Mouse (Mus musculus) neural tube, embryonic 10.5 days (tissue): ENCODE measurements around the gene Snx27.

Experiments
- DNase-seq: peaks from one replicate; pipeline ENCODE4 v3.0.0-alpha.2; 2017; ENCODE audit warnings: low spot score; ENCODE audit errors: extremely low spot score

Snx27 gene

DNA sequence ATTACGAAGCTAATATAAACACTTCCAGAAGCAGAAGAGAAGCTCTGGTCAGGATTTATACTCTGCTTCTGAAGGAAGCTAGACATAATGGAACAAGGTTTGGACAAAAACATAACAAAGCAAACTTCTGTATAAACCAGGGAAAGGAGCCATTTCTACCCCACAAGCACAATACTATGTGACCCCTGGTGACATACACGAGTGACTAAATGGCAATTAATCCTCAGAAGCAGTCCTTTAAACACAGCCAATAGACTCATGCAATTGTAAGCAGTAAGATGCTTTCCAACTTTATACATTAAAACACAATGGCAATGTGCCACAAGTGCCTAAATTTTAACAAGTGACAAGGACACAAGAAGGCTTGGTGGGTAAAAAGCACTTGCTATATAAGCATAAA, 15.3 kb downstream of the Snx27 start:
- DNase-seq = no peak

DNA sequence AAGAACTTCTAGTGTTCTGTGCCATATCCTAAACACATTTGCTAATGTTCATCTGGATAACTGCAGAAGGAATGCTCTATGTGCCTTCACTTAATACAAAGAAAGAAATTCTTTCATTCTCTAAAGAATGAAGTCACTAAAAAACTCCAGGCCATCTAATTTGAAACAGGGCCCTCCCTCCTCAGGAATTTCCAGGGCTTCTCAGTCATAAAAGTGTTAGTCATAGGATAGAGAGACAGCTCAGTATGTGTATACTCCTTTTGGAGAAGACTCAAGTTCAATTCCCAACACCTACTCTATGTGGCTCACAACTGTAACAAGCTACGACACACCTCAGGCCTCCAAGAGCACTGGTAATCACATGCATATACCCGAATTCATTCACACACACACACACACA, 17.0 kb downstream of the Snx27 start:
- no peak for DNase-seq

DNA sequence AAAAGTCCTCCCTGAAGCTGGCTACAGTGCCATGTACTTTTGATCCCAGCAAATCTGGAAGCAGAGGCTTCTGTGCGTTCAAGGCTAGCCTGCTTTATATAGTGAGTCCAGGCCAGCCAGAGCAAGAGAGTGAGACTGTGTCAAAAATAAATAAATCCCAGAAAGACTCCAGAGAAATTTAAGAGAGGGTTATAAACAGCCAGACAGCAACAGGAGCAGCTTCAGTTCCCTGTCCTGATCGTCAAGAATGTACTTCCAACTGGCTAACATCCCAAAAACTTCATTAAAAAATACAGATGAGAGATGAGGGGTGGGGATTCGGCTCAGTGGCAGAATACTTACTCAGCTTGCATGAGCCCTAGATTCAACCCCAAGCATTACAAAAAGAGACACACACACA, 17.4 kb downstream of the Snx27 start:
- no peak for DNase-seq

DNA sequence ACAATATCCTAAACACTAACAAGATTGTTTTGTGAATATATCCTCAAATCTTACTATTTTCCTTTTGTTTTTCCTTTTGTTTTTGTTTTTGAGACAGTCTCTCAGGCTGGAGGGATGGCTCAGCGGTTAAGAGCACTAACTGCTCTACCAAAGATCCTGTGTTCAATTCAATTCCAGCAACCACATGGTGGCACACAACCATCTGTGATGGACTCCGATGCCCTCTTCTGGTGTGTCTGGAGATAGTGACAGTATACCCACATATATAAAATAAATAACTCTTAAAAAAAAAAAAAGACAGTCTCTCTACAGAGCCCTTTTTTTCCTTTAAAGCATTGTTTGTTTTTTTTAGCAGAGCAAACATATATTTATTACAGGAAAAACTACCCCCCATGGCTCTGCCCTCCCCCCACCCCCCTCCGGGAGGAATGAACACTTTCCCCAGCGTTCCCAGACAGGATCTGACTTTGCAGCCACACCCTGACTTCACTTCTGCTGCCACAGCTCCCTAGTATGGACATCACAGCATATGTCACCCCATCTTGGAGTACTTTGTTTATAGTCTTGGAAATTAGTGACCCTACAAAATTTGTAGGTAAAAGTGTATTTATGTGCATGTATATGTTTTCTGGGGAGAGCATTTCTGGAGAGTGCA, 18.0 kb downstream of the Snx27 start:
- DNase-seq = no peak

DNA sequence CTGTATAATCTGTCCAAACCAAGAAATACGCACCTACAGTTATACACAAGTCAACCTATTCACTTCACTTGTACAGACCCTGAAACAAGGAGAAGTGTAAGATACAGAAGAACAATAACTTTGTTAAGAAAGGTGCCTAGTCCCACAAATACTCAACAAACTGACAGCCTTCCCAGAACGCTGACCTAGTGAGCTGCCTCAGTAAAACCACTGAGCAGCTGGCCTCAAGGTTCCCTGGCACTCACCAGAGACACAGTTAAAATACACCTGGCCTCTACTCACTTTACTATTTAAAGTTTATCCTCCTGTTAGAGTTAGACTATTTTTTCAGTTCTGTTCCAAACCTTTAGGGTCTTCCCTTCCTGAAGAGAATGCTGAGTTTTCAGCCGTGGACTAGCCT, 19.4 kb downstream of the Snx27 start:
- no peak for DNase-seq

DNA sequence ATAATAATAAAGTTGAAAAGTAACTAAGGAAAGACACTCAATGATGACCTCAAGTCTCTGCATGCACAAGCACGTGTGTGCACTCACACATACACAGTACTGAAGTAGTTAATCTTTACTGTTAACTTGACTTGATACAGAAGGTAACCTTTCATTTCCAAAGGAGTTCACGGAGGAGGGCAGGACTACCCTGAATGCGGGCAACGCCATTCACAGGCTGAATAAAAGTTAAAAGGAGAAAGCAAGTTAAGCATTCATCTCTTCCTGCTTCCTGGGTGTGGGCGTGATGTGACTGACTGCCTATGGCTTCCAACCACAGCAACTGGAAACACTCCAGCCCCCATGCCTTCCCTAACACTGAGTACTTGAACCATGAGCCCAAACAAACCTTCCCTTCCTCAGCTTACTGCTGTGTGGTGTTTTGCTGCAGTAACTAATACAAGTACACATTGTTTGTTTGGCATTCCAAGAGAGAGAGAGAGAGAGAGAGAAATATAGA, 22.5 kb downstream of the Snx27 start:
- no peak for DNase-seq

DNA sequence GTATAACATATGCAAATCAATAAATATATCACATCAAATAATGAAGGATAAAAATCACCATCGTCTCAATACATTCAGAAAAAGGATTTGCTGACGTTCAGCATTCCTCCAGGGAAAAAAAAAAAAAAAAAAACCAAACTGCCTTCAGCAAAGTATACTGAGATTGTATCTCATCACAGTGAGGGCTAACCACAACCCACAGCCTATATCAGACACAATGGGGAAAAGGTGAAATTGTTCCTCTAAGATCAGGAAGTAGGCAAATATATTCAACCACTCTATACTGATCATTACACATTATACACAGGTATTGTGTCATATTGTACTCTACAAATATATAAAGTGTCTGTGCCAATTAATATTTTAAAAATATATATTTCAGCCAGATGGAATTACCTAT, 33.5 kb downstream of the Snx27 start:
- DNase-seq = no peak

DNA sequence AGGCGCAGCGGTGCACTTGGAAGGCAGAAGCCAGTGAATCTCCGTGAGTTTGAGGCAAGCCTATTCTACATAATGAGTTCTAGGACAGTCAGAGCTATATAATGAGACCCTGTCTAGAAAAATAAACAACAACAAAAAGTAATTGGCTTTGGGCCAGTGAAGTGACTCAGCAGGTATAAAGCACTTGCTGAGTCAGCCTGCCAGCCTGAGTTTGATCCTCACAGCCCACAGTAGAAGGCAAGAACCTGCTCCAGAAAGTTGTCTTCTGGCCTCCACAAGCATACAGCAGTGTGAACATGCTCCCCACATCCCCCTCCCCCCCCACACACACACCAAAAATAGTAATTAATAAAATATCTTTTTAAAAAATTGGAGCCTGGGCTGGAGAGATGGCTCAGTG, 45.3 kb downstream of the Snx27 start:
- DNase-seq = no peak

DNA sequence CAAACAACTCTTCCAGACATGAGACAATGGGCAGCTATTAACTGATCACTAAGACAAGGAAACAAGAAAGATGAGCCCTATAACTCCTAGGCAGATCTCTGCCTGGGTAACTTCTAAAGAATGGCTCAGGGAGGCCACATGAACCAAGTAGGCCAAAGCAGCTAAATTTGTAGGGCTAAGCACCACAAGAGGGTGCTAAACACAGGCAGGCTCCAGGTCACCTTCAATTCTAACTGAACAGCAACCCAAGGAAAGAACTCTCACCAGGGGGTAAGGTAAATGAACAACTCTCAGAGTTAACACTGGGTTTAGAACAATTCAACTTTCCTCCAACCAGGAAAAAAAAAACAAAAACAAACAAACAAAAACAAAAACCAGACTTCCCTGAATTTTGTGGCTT, 48.5 kb downstream of the Snx27 start:
- no peak for DNase-seq

DNA sequence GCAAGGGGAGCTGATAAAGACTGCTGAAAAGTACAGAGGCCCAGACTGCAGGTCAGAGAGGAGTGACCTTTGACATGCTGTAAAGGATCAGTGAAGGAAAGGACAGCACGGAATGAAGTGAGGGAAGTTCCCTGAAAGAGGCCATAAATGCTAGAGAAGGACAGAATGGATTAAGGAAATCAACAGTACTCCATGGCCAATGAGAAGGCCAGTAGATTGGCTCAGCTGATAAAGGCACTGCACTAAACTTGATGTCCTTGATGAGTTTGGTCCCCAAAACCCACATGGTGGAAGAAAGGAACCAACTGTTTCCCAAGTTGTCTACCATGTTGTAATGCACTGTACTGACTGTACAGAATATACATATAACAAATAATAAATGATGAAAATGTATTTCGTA, 55.8 kb downstream of the Snx27 start:
- DNase-seq = no peak

DNA sequence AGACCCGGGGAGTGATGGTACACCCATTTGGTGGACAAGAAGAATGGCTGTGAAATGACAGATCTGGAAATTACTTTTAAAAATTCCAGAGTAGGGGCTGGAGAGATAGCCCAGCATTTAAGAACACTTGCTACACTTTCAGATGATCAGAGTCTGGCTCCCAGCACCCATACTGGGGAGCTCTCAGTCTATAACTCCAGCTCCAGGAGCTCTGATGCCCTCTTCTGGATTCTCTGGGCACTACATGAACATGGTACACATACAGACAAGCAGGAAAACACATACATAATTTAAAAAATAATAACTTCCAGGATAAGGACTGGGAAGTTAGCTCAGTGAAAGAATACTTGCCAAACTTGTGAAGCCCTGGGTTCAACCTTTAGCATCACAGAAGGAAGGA, 75.9 kb downstream of the Snx27 start:
- DNase-seq = no peak

DNA sequence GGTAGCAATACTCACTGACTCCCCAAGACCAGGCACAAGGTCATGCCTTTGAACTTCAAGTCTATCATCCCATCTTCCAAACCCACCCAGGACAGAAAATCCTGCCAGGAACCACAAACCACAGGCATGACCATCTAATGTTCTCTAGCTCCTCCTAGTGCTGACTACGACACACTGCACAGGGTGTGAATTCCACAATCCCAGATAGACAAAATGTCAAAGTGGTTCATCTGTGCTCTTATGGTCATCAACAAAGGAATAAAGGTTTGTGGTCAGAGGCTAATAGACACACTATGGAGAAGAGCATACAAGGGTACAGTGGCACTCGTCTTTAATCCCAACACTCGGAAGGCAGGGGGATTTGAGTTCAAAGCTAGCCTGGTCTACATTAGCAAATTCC, 80.3 kb downstream of the Snx27 start:
- no peak for DNase-seq

DNA sequence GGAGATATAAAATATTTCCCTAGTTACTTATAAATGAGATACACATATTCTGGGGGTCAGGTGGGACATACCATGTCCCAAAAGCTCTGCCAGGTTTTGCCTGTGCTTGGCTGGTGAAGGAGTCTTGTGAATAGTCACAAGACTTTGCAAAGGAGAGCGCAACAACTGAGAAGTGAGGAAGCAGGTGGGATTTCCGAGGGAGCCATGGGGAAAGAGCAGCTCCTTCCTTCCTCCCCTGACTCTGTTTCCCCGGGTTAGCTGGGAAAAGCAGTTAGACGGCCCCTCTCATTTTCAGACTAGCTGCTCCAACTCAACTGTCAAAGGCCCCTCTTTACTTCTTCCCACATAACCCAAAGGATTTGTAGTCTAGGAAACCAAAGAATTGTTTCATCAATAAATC, 85.4 kb downstream of the Snx27 start:
- DNase-seq = no peak

DNA sequence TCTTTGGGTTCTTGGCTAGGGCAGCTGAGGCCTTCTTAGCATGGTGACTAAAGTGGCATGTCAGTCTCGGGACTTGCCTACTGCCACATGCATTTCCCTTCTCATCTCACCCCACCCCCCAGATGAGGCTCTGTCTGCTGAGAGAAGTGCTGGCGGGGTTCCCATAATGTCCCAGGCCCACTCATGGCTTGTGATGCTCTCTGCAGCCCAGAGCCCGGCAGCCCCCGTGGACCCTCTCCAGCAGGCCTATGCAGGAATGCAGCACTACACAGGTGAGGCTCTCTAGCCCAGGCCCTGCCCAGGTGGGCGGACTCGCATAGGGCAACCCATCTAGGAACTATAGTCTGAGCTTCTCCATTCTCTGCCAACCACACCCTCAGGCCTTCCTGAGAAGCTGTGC, 94.9 kb downstream of the Snx27 start:
- DNase-seq = no peak

DNA sequence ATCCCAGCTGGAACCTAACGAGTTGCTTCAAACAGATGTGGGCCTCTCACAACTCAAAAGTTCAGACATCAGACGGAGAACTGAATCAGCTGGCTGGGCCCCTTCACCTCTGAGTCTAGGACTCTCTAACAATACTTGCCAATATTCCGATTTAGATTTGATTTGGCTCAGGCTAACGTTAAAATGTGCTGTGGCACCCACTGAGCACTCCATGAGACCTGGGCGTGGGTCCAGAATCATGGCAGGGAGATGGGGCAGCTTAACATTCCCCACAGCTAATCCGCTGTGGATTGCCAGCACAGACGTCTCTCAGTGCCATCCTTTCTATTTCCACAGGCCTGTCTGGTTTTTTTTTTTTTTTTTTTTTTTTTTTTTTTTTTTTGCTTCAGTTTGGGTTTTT, 96.6 kb downstream of the Snx27 start:
- DNase-seq = no peak

DNA sequence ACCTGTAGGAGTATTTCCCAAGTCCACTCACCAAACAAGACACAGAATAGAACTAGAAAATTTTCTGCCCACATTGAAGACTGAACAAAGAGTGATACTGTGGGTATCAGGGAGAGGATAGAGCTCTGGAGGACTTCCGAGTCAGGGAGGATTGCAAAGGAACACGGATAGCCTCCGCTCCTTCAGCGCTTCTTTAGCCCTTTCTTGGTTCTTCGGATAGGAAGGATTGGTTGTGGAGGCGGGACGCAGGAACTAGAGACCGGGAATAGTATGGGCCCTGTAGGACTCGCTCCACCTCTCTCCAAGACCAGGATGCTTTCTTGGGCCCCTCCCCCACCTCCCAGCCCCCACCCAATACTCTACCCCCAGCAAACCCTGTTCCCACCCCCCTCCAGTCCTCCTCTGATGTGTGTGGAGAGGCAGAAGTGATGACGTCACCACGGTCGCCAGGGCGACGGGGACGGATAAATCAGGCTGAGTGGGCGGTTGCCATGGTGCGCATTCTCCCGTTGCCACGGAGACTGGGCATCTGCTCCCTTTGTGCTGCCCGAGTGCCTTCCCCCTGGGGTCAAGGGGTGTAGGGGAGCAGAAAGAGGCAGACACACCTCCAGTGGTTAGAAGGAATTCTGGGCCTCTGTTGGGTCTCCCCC, 98.6 kb downstream of the Snx27 start:
- peak; percentile 92 for DNase-seq

DNA sequence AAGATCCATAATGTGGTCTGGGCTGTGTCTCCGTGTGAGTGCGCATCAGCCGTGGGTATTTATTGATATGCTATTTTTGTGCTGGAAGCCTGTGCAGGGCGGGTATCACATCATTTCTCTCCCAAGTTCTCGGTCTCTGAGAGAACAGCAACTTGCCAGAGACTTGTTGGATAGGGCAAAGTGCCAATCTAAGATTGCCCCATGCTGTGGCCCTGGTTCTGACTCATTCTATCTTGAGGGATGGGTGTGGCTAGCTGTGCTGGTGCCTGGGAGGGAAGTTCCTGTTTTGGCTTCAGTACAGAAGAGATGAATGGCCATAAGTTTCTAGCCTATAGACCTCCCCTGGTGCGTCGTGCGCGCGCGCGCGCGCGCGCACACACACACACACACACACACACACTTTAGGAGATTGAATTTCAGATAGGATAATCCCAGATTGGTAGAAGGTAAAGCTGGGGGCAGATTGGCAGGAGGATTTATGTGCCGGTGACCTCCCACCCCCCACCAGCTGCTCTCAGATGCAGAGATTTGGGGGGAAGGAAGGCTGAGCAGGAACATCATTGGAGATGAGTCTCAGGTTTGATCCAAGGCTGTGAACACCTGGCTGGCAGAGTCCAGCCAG, 99.6 kb downstream of the Snx27 start:
- no peak for DNase-seq

DNA sequence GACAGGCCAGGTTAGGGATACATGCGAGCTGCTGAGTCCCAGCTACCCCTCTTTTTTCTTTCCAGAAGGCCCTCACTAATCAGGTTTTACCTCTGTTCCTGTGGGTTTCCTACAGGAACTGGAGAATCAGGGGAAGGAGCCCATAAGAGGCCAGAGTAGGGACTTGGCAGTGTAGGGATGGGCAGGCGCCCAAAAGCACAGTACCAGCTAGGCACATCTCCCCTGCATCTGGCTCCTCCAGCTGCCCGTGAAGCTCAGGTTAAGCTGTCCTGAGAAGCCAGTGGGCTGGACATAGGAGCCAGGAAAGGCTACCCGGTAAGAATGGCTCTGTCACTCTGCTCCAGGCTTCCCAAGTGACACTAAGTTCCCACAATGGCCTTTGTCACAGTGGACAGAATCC, 101.1 kb downstream of the Snx27 start:
- no peak for DNase-seq

DNA sequence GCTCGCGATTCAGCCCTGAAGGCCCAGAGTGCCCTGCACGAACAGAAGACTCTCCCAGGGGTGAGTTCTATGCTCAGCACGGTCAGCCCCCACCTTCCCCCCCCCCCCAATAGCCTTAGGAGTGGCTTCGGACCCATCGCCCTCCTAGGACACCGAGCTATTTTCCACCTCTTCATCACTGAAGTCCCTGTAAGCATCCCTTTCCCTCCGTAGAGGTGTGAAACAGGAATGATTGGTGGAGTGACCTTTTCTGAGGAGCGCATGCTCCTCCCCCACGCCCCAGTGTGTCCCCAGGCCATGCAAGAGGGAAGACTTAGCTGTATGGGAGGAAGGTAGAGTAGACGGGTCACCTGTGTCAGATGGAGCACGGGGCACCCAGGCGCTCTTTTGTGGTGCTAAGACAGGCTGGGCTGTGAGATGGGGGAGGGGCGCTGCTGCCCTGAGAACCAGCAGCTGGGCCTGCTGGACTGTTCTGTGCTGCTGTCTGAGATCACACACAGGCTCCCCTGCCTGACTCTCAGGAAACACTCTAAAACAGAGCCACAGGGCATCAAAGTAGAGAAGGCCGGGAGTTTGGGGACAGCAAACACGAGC, 102.1 kb downstream of the Snx27 start, which contains the start of gene Riiad1:
Riiad1 (minus strand) TSS at position 51 of the 594 bp plus-strand sequence.
- no peak for DNase-seq

DNA sequence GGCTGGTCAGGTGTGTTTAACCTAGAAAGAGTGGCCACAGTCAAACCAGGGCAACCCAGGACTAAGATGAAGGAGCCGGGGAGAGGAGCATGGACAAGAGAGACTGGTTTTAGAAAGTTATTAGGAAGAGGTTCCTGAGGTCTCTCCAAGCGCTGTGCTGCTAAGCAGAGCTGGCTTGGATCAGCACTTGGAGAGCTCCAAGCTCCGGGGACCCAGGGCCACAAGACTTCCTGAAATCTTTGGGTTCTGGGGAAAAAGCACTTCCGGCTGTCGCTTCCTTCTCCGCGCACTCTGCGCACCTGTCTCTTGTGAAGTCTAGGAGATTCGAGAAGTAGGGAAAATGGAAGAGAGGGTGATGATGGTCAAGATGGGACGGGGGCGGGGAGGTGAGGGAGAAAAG, 103.0 kb downstream of the Snx27 start:
- peak; percentile 37 for DNase-seq

DNA sequence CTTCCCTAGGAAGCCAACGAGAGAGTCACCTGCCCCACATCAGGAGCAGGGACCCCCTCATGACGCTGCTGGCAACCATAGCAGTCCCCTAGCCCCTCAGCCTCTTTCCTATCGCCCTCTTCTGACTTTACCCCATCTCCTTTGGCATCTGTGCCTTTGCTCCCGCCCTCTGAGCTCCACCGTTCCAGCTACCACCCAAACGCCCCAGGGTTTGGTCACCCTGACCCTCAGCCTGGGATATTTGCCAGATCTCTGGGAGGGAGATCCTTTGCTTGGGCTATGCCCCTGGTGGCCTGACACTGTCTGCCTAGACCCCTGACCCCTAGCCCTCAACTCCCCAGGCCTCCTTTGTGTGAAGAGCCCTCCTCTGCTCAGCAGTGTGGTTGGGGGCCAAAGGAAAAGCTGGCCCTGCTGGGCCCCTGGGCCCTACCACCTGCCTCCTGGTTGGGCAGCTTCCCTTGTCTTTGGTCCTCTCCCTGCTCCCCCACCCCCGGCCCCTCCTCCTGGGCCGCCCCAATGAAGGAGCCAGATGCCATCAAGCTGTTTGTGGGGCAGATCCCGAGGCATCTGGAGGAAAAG, 103.8 kb downstream of the Snx27 start:
- no peak for DNase-seq

DNA sequence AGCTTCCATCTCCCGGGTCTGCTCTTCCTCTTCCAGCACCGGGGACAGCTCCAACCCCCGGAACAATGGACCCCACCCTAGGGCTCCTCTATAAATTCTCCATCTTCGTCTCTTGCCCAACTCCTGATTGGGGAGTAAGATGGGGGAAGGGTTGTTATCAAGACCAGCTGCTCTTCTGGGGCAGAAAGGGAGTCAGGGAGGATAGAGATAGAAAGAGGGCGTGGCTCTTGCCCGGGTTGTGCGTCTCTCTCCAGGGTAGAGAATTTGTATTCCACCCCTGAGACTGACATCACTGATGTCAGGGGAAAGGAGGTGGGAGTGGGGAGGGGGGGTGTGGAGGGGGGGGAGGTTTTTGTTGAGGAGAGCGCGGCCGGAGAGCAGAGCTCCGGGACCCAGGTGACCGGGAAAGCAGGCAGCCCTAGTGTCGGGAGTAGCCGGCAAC, 104.5 kb downstream of the Snx27 start, which contains the start of gene Celf3:
Celf3 (plus strand) TSS at position 315 of the 442 bp plus-strand sequence.
- DNase-seq = peak; percentile 69
